In genomic region chrX:11664330-11665061, GRCm38 (mm10) we compare ENCODE assay signal across 8 mouse cellular contexts.
DNase-seq lines count a peak whose midpoint lies in the region; ATAC-seq and TF ChIP-seq lines count a peak whose summit lies in the region.

No protein-coding gene starts in this region.

- no peak for TF ChIP-seq CTCF in ES-Bruce4 (IDR thresholded peaks at IDR 0.05; ENCODE audit: low read depth, low read length)
- no peak for TF ChIP-seq CTCF in layer of hippocampus, adult 2 months (conservative IDR thresholded peaks at IDR 0.05)

- no peaks in the 10 kb centered on the region for H3K36me3 ChIP-seq in ES-Bruce4 (ENCODE audit: control insufficient read depth, insufficient read depth, low read length, poor library complexity, severe bottlenecking)
- H3K36me3 ChIP-seq in forebrain, embryonic 15.5 days, result no peaks in the 10 kb centered on the region
- no peaks in the 10 kb centered on the region for H3K36me3 ChIP-seq in lung, embryonic 16.5 days (ENCODE audit: control insufficient read depth, insufficient read depth, low read length)

- DNase-seq in cerebellum, adult 11 months, result peak; percentile 23
- peak; percentile 73 to 74 for DNase-seq in heart, postnatal 14 days
- DNase-seq in layer of hippocampus, adult 2 months (ENCODE audit: low spot score in 2 of 2), result peak; percentile 33 to 36
- DNase-seq in ovary, adult 18-20 months (ENCODE audit: low spot score), result peak; percentile 46
- DNase-seq in thymus, postnatal 10 days (ENCODE audit: low spot score in 2 of 2), result peak; percentile 49 to 62

- WGBS in forebrain, embryonic 15.5 days, result 15% methylated on average over 53 of the region's 68 CpGs
- 3% methylated on average over 15 of the region's 68 CpGs for WGBS in lung, embryonic 16.5 days

- H3K9ac ChIP-seq in ES-Bruce4 (ENCODE audit: low read depth, poor library complexity, severe bottlenecking), result peak overlapping the region; percentile 70
- H3K9ac ChIP-seq in forebrain, embryonic 15.5 days (replicated peaks), result peak overlapping the region; percentile 76
- peak overlapping the region; percentile 84 for H3K9ac ChIP-seq in lung, embryonic 16.5 days (ENCODE audit: low read length)

- TF ChIP-seq EP300 in ES-Bruce4 (IDR thresholded peaks at IDR 0.05; ENCODE audit: insufficient read depth, low read depth, low read length), result no peak

- TF ChIP-seq POLR2A in ES-Bruce4 (IDR thresholded peaks at IDR 0.05; ENCODE audit: insufficient read depth, low read length), result no peak

- intact Hi-C loops in heart, postnatal 14 days (cut with DNase I), result loop anchor here (10.0 kb wide), 1 partner anchor 410 kb away; no protein-coding TSS in a partner anchor

- no peaks in the 10 kb centered on the region for H3K9me3 ChIP-seq in ES-Bruce4 (replicated peaks; ENCODE audit: control insufficient read depth, insufficient read depth, low read length, poor library complexity, severe bottlenecking)
- H3K9me3 ChIP-seq in forebrain, embryonic 15.5 days, result no peaks in the 10 kb centered on the region
- no peaks in the 10 kb centered on the region for H3K9me3 ChIP-seq in lung, embryonic 16.5 days (ENCODE audit: control insufficient read depth, low read length)

- peak; percentile 89 for ATAC-seq in forebrain, embryonic 15.5 days (replicated peaks)
- ATAC-seq in lung, embryonic 16.5 days (ENCODE audit: low read depth), result peak; percentile 91

- peak overlapping the region; percentile 84 for H3K4me3 ChIP-seq in ES-Bruce4 (ENCODE audit: low read depth, low read length)
- H3K4me3 ChIP-seq in forebrain, embryonic 15.5 days, result peak overlapping the region; percentile 49
- peak overlapping the region; percentile 59 for H3K4me3 ChIP-seq in layer of hippocampus, adult 2 months
- peak overlapping the region; percentile 50 for H3K4me3 ChIP-seq in lung, embryonic 16.5 days (ENCODE audit: low read length)

- peak overlapping the region; percentile 81 for H3K4me2 ChIP-seq in forebrain, embryonic 15.5 days (replicated peaks)
- peak overlapping the region; percentile 63 for H3K4me2 ChIP-seq in lung, embryonic 16.5 days (ENCODE audit: low read depth, low read length)

- no peak overlapping the region for H3K27ac ChIP-seq in ES-Bruce4 (ENCODE audit: insufficient read depth, low read length)
- H3K27ac ChIP-seq in forebrain, embryonic 15.5 days (replicated peaks), result peak overlapping the region; percentile 91
- peak overlapping the region; percentile 90 for H3K27ac ChIP-seq in layer of hippocampus, adult 2 months
- peak overlapping the region; percentile 93 for H3K27ac ChIP-seq in lung, embryonic 16.5 days (ENCODE audit: low read length)

- H3K27me3 ChIP-seq in ES-Bruce4 (ENCODE audit: control insufficient read depth, insufficient read depth, low read length, poor library complexity, severe bottlenecking), result 0 out of 2 replicates have a peak, but pooled peaks cover 1% of the 10 kb centered on the region
- H3K27me3 ChIP-seq in forebrain, embryonic 15.5 days, result no peaks in the 10 kb centered on the region
- peaks cover 7% of the 10 kb centered on the region for H3K27me3 ChIP-seq in lung, embryonic 16.5 days (ENCODE audit: control insufficient read depth, insufficient read depth, low read depth, low read length)

- no peaks in the 10 kb centered on the region for H3K4me1 ChIP-seq in ES-Bruce4 (ENCODE audit: control insufficient read depth, insufficient read depth, low read length)
- peaks cover 16% of the 10 kb centered on the region for H3K4me1 ChIP-seq in forebrain, embryonic 15.5 days
- H3K4me1 ChIP-seq in lung, embryonic 16.5 days (replicated peaks; ENCODE audit: control insufficient read depth, insufficient read depth, low read length), result peaks cover 19% of the 10 kb centered on the region

Comparison
In these comparisons a context has a peak if more than half of its experiments do, and no peak if none do; other contexts are left out.
1. DNase-seq: peak in every context shown above with its lines; median percentile 74 in heart, postnatal 14 days; 56 in thymus, postnatal 10 days; 46 in ovary, adult 18-20 months; 34 in layer of hippocampus, adult 2 months; 23 in cerebellum, adult 11 months.